ENCODE assay signal across 9 mouse cellular contexts in genomic region chr2:167597492-167598186, GRCm38 (mm10). TPM values are rescaled to one million over a fixed set of nuclear protein-coding genes. Genes with fewer than 3 reads are reported as not detected.
DNase-seq lines count a peak whose midpoint lies in the region; ATAC-seq and TF ChIP-seq lines count a peak whose summit lies in the region.
"Had no signal": no experiment of that assay in that cellular context is flagged by ENCODE, and none has a peak within 500 bp of the region (broad histone marks: within the 10 kb centered on the region; RNA-seq: fewer than 3 reads in every experiment).

No protein-coding gene starts in this region.

- 35% methylated on average over 35 of the region's 40 CpGs for WGBS in forebrain, embryonic 16.5 days
- WGBS in intestine, embryonic 15.5 days = 16% methylated on average over 37 of the region's 40 CpGs
- 27% methylated on average over 40 of the region's 40 CpGs for WGBS in midbrain, embryonic 14.5 days
- 89% methylated on average over 40 of the region's 40 CpGs for WGBS in thymus, adult 2 months

- no peak for TF ChIP-seq POLR2A in thymus, adult 2 months (IDR thresholded peaks at IDR 0.05; ENCODE audit: control insufficient read depth, extremely low read depth, insufficient read depth, low read length, poor library complexity)

- ATAC-seq in forebrain, embryonic 16.5 days = peak; percentile 33; the same call in 1 of the 2 replicates
- peak; percentile 81 for ATAC-seq in intestine, embryonic 15.5 days
- peak; percentile 46; the same call in 1 of the 2 replicates for ATAC-seq in midbrain, embryonic 14.5 days (ENCODE audit: low FRiP score, low TSS enrichment)
- ATAC-seq in activated CD4-positive, CD25-positive, alpha-beta regulatory T cell, adult 4 months = no peak

- no peaks in the 10 kb centered on the region for H3K27me3 ChIP-seq in forebrain, embryonic 16.5 days (replicated peaks; ENCODE audit: control insufficient read depth, insufficient read depth, low read length)
- H3K27me3 ChIP-seq in intestine, embryonic 15.5 days (replicated peaks) = no peaks in the 10 kb centered on the region
- no peaks in the 10 kb centered on the region; the same call in 1 of the 2 replicates for H3K27me3 ChIP-seq in midbrain, embryonic 14.5 days (ENCODE audit: control insufficient read depth, insufficient read depth, low read length)
- H3K27me3 ChIP-seq in thymus, adult 2 months (ENCODE audit: control insufficient read depth, insufficient read depth, low read length) = no peaks in the 10 kb centered on the region

- peak; percentile 62 for DNase-seq in ovary, postnatal 36 days (ENCODE audit: low spot score)
- no peak for DNase-seq in ovary, postnatal 14 days (ENCODE audit: low spot score)
- DNase-seq in midbrain, embryonic 14.5 days = no peak
- no peak for DNase-seq in adrenal gland, adult 2 months
- DNase-seq in thymus, adult 2 months = no peak

- peaks cover 11% of the 10 kb centered on the region for H3K4me1 ChIP-seq in forebrain, embryonic 16.5 days (replicated peaks; ENCODE audit: control insufficient read depth, insufficient read depth, low read length)
- H3K4me1 ChIP-seq in intestine, embryonic 15.5 days (replicated peaks) = peaks cover 52% of the 10 kb centered on the region
- H3K4me1 ChIP-seq in midbrain, embryonic 14.5 days (ENCODE audit: control insufficient read depth, insufficient read depth, low read length) = 0 out of 2 replicates have a peak, but pooled peaks cover 5% of the 10 kb centered on the region
- no peaks in the 10 kb centered on the region for H3K4me1 ChIP-seq in thymus, adult 2 months (replicated peaks; ENCODE audit: control insufficient read depth, insufficient read depth, low read length)

- H3K4me3 ChIP-seq in forebrain, embryonic 16.5 days (replicated peaks; ENCODE audit: low read length) = 0 out of 2 replicates have a peak overlapping the region, but pooled peaks have one; percentile 3
- peak overlapping the region; percentile 23 for H3K4me3 ChIP-seq in intestine, embryonic 15.5 days (replicated peaks)
- H3K4me3 ChIP-seq in midbrain, embryonic 14.5 days (replicated peaks; ENCODE audit: low read depth, low read length) = no peak overlapping the region
- no peak overlapping the region for H3K4me3 ChIP-seq in thymus, adult 2 months (ENCODE audit: control insufficient read depth, insufficient read depth, low read length)
- H3K4me3 ChIP-seq: myocyte had no signal

- H3K4me2 ChIP-seq in forebrain, embryonic 16.5 days (ENCODE audit: low read length) = peak overlapping the region; percentile 38
- H3K4me2 ChIP-seq in intestine, embryonic 15.5 days (replicated peaks) = peak overlapping the region; percentile 58
- peak overlapping the region; percentile 42 for H3K4me2 ChIP-seq in midbrain, embryonic 14.5 days (ENCODE audit: low read length)

- TF ChIP-seq CTCF in thymus, adult 2 months (IDR thresholded peaks at IDR 0.05; ENCODE audit: borderline replicate concordance, control insufficient read depth, extremely low read depth, insufficient read depth, low read length, poor library complexity) = no peak

- H3K27ac ChIP-seq in forebrain, embryonic 16.5 days (ENCODE audit: low read length) = no peak overlapping the region
- H3K27ac ChIP-seq in intestine, embryonic 15.5 days = peak overlapping the region; percentile 82
- H3K27ac ChIP-seq in midbrain, embryonic 14.5 days (replicated peaks; ENCODE audit: low read depth, low read length) = no peak overlapping the region
- H3K27ac ChIP-seq in thymus, adult 2 months (ENCODE audit: control insufficient read depth, insufficient read depth, low read length) = no peak overlapping the region

- peak overlapping the region; percentile 29; the same call in 1 of the 2 replicates for H3K9ac ChIP-seq in forebrain, embryonic 16.5 days (replicated peaks; ENCODE audit: low read depth, low read length)
- peak overlapping the region; percentile 42 for H3K9ac ChIP-seq in intestine, embryonic 15.5 days
- H3K9ac ChIP-seq in midbrain, embryonic 14.5 days (replicated peaks; ENCODE audit: low read length) = peak overlapping the region; percentile 39; the same call in 1 of the 2 replicates

- H3K36me3 ChIP-seq in forebrain, embryonic 16.5 days (ENCODE audit: control insufficient read depth, insufficient read depth) = no peaks in the 10 kb centered on the region
- no peaks in the 10 kb centered on the region for H3K36me3 ChIP-seq in intestine, embryonic 15.5 days
- H3K36me3 ChIP-seq in midbrain, embryonic 14.5 days (ENCODE audit: control insufficient read depth, insufficient read depth, low read length) = no peaks in the 10 kb centered on the region
- no peaks in the 10 kb centered on the region for H3K36me3 ChIP-seq in thymus, adult 2 months (ENCODE audit: control insufficient read depth, insufficient read depth, low read length)

- no peaks in the 10 kb centered on the region for H3K9me3 ChIP-seq in forebrain, embryonic 16.5 days (ENCODE audit: control insufficient read depth, low read length)
- H3K9me3 ChIP-seq in intestine, embryonic 15.5 days = no peaks in the 10 kb centered on the region
- no peaks in the 10 kb centered on the region for H3K9me3 ChIP-seq in midbrain, embryonic 14.5 days (ENCODE audit: control insufficient read depth, low read length)

RNA-seq across cellular contexts. Expression of gene Ube2v1, which starts 34.3 kb away (rescaled TPM):
- 273 and 281 TPM in 2 replicates for polyA plus RNA-seq in forebrain, embryonic 16.5 days (2015; fragmentation: Nextera tagmentation; extraction: Ambion mirVana)
- 268 and 270 TPM in 2 replicates for polyA plus RNA-seq in intestine, embryonic 15.5 days (2015; fragmentation: Nextera tagmentation; extraction: Ambion mirVana)
- polyA plus RNA-seq in midbrain, embryonic 14.5 days (2014; fragmentation: Nextera tagmentation; extraction: Ambion mirVana) = 286 and 299 TPM in 2 replicates
- polyA plus RNA-seq in activated CD4-positive, CD25-positive, alpha-beta regulatory T cell, adult 4 months (2017; shearing (Covaris generic)) = 100 to 1,000 TPM; 308 to 398 TPM
- 100 to 1,000 TPM; 191 to 208 TPM for total RNA-seq in adrenal gland, adult 2 months (2021)
- 94.4 and 133 TPM in 2 replicates for polyA plus RNA-seq in adrenal gland, adult 2 months (2012; rRNA removed)
- 161 and 174 TPM in 2 replicates for polyA plus RNA-seq in thymus, adult 2 months (2012; rRNA removed)

RNA-seq across cellular contexts. Expression of gene Snai1, which starts 59.6 kb away (rescaled TPM):
- polyA plus RNA-seq in forebrain, embryonic 16.5 days (2015; fragmentation: Nextera tagmentation; extraction: Ambion mirVana) = 4.3 and 4.4 TPM in 2 replicates
- 14.3 and 16.1 TPM in 2 replicates for polyA plus RNA-seq in intestine, embryonic 15.5 days (2015; fragmentation: Nextera tagmentation; extraction: Ambion mirVana)
- 0.53 and 4.4 TPM in 2 replicates for polyA plus RNA-seq in midbrain, embryonic 14.5 days (2014; fragmentation: Nextera tagmentation; extraction: Ambion mirVana)
- not detected for polyA plus RNA-seq in activated CD4-positive, CD25-positive, alpha-beta regulatory T cell, adult 4 months (2017; shearing (Covaris generic))
- total RNA-seq in adrenal gland, adult 2 months (2021) = 10 to 100 TPM in 1 of 2 experiments, 1 to 10 TPM in 1; 6.7 to 10.1 TPM
- polyA plus RNA-seq in adrenal gland, adult 2 months (2012; rRNA removed) = 45.2 and 45.3 TPM in 2 replicates
- 10.6 and 10.7 TPM in 2 replicates for polyA plus RNA-seq in thymus, adult 2 months (2012; rRNA removed)

Comparison
In these comparisons a context has a peak if more than half of its experiments do, and no peak if none do; other contexts are left out.
1. H3K4me3 ChIP-seq: peak in forebrain, embryonic 16.5 days (single experiment) and intestine, embryonic 15.5 days (single experiment); none in midbrain, embryonic 14.5 days (single experiment) and thymus, adult 2 months (single experiment).
2. Peak in every context shown above with its lines, with median percentiles within 50 percentile points of each other: H3K4me2 ChIP-seq and H3K9ac ChIP-seq.